ENCODE assay signal across 11 mouse cellular contexts in the genomic region with DNA sequence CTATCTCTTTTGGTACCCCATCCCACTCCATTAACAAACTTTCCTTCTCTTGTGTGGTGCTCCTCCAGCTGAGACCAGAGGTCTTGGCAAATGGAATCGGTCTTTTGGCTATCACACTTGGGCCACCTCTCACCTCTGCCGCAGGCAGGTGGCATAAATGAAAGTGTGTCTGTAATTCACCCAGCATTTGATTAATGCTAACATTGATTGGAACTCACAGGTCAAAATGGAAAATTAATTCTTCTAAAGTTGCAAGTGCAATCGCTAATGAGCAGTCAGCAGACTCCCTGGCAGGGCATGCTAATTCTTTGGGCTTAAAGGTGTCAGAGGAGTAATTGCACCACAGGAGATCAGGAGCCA. TPM values are rescaled to one million over a fixed set of nuclear protein-coding genes. Genes with fewer than 3 reads are reported as not detected.
A peak's percentile ranks its signal among the peaks of the same experiment; 100 is the strongest.
DNase-seq lines count a peak whose midpoint lies in the region; ATAC-seq and TF ChIP-seq lines count a peak whose summit lies in the region.
"Had no signal": no experiment of that assay in that cellular context is flagged by ENCODE, and none has a peak within 500 bp of the region (broad histone marks: within the 10 kb centered on the region; RNA-seq: fewer than 3 reads in every experiment).

No protein-coding gene starts in this region.

- H3K4me2 ChIP-seq in hindbrain, embryonic 12.5 days (replicated peaks), result peak overlapping the region; percentile 14; the same call in 1 of the 2 replicates
- H3K4me2 ChIP-seq in hindbrain, embryonic 11.5 days (replicated peaks; ENCODE audit: low read depth, low read length), result no peak overlapping the region
- peak overlapping the region; percentile 42 for H3K4me2 ChIP-seq in neural tube, embryonic 12.5 days (replicated peaks)
- H3K4me2 ChIP-seq in intestine, embryonic 16.5 days (ENCODE audit: low read depth, low read length), result peak overlapping the region; percentile 44
- H3K4me2 ChIP-seq in stomach, postnatal 0 days (replicated peaks; ENCODE audit: low read depth), result peak overlapping the region; percentile 52

- H3K9me3 ChIP-seq in hindbrain, embryonic 12.5 days (replicated peaks), result no peaks in the 10 kb centered on the region
- no peaks in the 10 kb centered on the region for H3K9me3 ChIP-seq in hindbrain, embryonic 11.5 days (ENCODE audit: control insufficient read depth, low read length)
- no peaks in the 10 kb centered on the region for H3K9me3 ChIP-seq in neural tube, embryonic 12.5 days
- no peaks in the 10 kb centered on the region for H3K9me3 ChIP-seq in intestine, embryonic 16.5 days (ENCODE audit: control insufficient read depth, low read length)
- H3K9me3 ChIP-seq in stomach, postnatal 0 days (ENCODE audit: control insufficient read depth, low read length), result no peaks in the 10 kb centered on the region

- 66% methylated on average over 3 of the region's 3 CpGs for WGBS in hindbrain, embryonic 12.5 days
- 65% methylated on average over 3 of the region's 3 CpGs for WGBS in hindbrain, embryonic 11.5 days
- WGBS in neural tube, embryonic 12.5 days, result 61% methylated on average over 3 of the region's 3 CpGs
- 54% methylated on average over 3 of the region's 3 CpGs for WGBS in intestine, embryonic 16.5 days
- 48% methylated on average over 3 of the region's 3 CpGs for WGBS in stomach, postnatal 0 days
- WGBS in cerebellum, adult 2 months, result 71% methylated on average over 3 of the region's 3 CpGs

- 0 out of 2 replicates have a peak, but pooled peaks cover 8% of the 10 kb centered on the region for H3K4me1 ChIP-seq in hindbrain, embryonic 12.5 days
- H3K4me1 ChIP-seq in hindbrain, embryonic 11.5 days (replicated peaks; ENCODE audit: control insufficient read depth, insufficient read depth, low read length), result no peaks in the 10 kb centered on the region
- H3K4me1 ChIP-seq in neural tube, embryonic 12.5 days, result no peaks in the 10 kb centered on the region
- no peaks in the 10 kb centered on the region for H3K4me1 ChIP-seq in intestine, embryonic 16.5 days (ENCODE audit: control insufficient read depth, insufficient read depth, low read length)
- H3K4me1 ChIP-seq in stomach, postnatal 0 days (replicated peaks; ENCODE audit: control insufficient read depth, insufficient read depth), result no peaks in the 10 kb centered on the region
- no peaks in the 10 kb centered on the region for H3K4me1 ChIP-seq in cerebellum, adult 2 months (ENCODE audit: control insufficient read depth, insufficient read depth, low read length)

- no peak overlapping the region for H3K4me3 ChIP-seq in hindbrain, embryonic 12.5 days
- no peak overlapping the region for H3K4me3 ChIP-seq in hindbrain, embryonic 11.5 days (ENCODE audit: low read depth, low read length)
- H3K4me3 ChIP-seq in neural tube, embryonic 12.5 days, result no peak overlapping the region
- peak overlapping the region; percentile 35; the same call in 1 of the 2 replicates for H3K4me3 ChIP-seq in intestine, embryonic 16.5 days (ENCODE audit: low read length)
- no peak overlapping the region for H3K4me3 ChIP-seq in stomach, postnatal 0 days (ENCODE audit: low read depth, low read length)
- no peak overlapping the region for H3K4me3 ChIP-seq in cerebellum, adult 2 months (replicated peaks; ENCODE audit: insufficient read depth, low read depth, low read length)

- H3K27me3 ChIP-seq in hindbrain, embryonic 12.5 days, result no peaks in the 10 kb centered on the region
- no peaks in the 10 kb centered on the region for H3K27me3 ChIP-seq in hindbrain, embryonic 11.5 days (ENCODE audit: control insufficient read depth, insufficient read depth, low read length)
- H3K27me3 ChIP-seq in neural tube, embryonic 12.5 days (replicated peaks), result 0 out of 2 replicates have a peak, but pooled peaks cover 3% of the 10 kb centered on the region
- no peaks in the 10 kb centered on the region for H3K27me3 ChIP-seq in intestine, embryonic 16.5 days (replicated peaks; ENCODE audit: control insufficient read depth, insufficient read depth, low read length)
- no peaks in the 10 kb centered on the region for H3K27me3 ChIP-seq in stomach, postnatal 0 days (ENCODE audit: control insufficient read depth, insufficient read depth, low read length)
- H3K27me3 ChIP-seq in cerebellum, adult 2 months (ENCODE audit: control insufficient read depth, insufficient read depth, low read length), result no peaks in the 10 kb centered on the region

- no peak for TF ChIP-seq CTCF in stomach, postnatal 0 days (IDR thresholded peaks at IDR 0.05; ENCODE audit: low read depth)
- TF ChIP-seq CTCF in cerebellum, adult 2 months (IDR thresholded peaks at IDR 0.05; ENCODE audit: borderline replicate concordance, insufficient read depth, low read depth, low read length), result no peak

- no peak for TF ChIP-seq EP300 in stomach, postnatal 0 days (optimal IDR thresholded peaks at IDR 0.05)

- no peak overlapping the region for H3K27ac ChIP-seq in hindbrain, embryonic 12.5 days
- no peak overlapping the region for H3K27ac ChIP-seq in hindbrain, embryonic 11.5 days (ENCODE audit: low read depth, low read length)
- no peak overlapping the region for H3K27ac ChIP-seq in neural tube, embryonic 12.5 days
- H3K27ac ChIP-seq in intestine, embryonic 16.5 days (ENCODE audit: low read length), result no peak overlapping the region
- no peak overlapping the region for H3K27ac ChIP-seq in stomach, postnatal 0 days (replicated peaks)
- H3K27ac ChIP-seq in cerebellum, adult 2 months (ENCODE audit: insufficient read depth, low read length), result no peak overlapping the region

- TF ChIP-seq POLR2A in cerebellum, adult 2 months (IDR thresholded peaks at IDR 0.05; ENCODE audit: borderline replicate concordance, insufficient read depth, low read length), result no peak

- no peak for ATAC-seq in hindbrain, embryonic 12.5 days (ENCODE audit: low FRiP score)
- no peak for ATAC-seq in hindbrain, embryonic 11.5 days (ENCODE audit: low FRiP score)
- no peak for ATAC-seq in neural tube, embryonic 12.5 days (ENCODE audit: low FRiP score, low read depth)
- no peak for ATAC-seq in intestine, embryonic 16.5 days
- no peak for ATAC-seq in stomach, postnatal 0 days (ENCODE audit: low FRiP score, low TSS enrichment)
- no peak for ATAC-seq in megakaryocyte-erythroid progenitor cell, adult 5-6 weeks (replicated peaks; ENCODE audit: low FRiP score, low TSS enrichment, poor library complexity, severe bottlenecking)

- no peak overlapping the region for H3K9ac ChIP-seq in hindbrain, embryonic 12.5 days
- H3K9ac ChIP-seq in hindbrain, embryonic 11.5 days (ENCODE audit: low read depth, low read length), result no peak overlapping the region
- H3K9ac ChIP-seq in neural tube, embryonic 12.5 days, result no peak overlapping the region
- H3K9ac ChIP-seq in intestine, embryonic 16.5 days (ENCODE audit: low read depth, low read length), result 0 out of 2 replicates have a peak overlapping the region, but pooled peaks have one; percentile 42
- H3K9ac ChIP-seq in stomach, postnatal 0 days (ENCODE audit: low read length), result no peak overlapping the region

- no peaks in the 10 kb centered on the region for H3K36me3 ChIP-seq in hindbrain, embryonic 12.5 days
- H3K36me3 ChIP-seq in hindbrain, embryonic 11.5 days (ENCODE audit: control insufficient read depth, insufficient read depth, low read length), result no peaks in the 10 kb centered on the region
- H3K36me3 ChIP-seq in neural tube, embryonic 12.5 days, result no peaks in the 10 kb centered on the region
- H3K36me3 ChIP-seq in intestine, embryonic 16.5 days (ENCODE audit: control insufficient read depth, insufficient read depth, low read length), result no peaks in the 10 kb centered on the region
- no peaks in the 10 kb centered on the region for H3K36me3 ChIP-seq in stomach, postnatal 0 days (ENCODE audit: control insufficient read depth, insufficient read depth, low read length)

- no peak for DNase-seq in hindbrain, embryonic 11.5 days (ENCODE audit: low spot score)
- DNase-seq in neural tube, embryonic 10.5 days (ENCODE audit: extremely low spot score, low spot score), result no peak
- DNase-seq in stomach, postnatal 0 days (ENCODE audit: low spot score), result no peak
- DNase-seq in cerebellum, adult 2 months, result no peak

RNA-seq across cellular contexts. Expression of gene Gm17542, which starts 3.2 kb away (rescaled TPM):
- polyA plus RNA-seq in hindbrain, embryonic 12.5 days (2016; fragmentation: Nextera tagmentation; extraction: Ambion mirVana), result not detected in 2 replicates
- not detected in 2 replicates for polyA plus RNA-seq in hindbrain, embryonic 11.5 days (2014; fragmentation: Nextera tagmentation; extraction: Ambion mirVana)
- polyA plus RNA-seq in neural tube, embryonic 12.5 days (2016; fragmentation: Nextera tagmentation; extraction: Ambion mirVana), result not detected in 2 replicates
- polyA plus RNA-seq in intestine, embryonic 16.5 days (2015; fragmentation: Nextera tagmentation; extraction: Ambion mirVana), result not detected in 2 replicates
- polyA plus RNA-seq in stomach, postnatal 0 days (2015; fragmentation: Nextera tagmentation; extraction: Ambion mirVana), result not detected in 2 replicates
- total RNA-seq in megakaryocyte-erythroid progenitor cell, adult 5-6 weeks (2014; fragmentation: Nextera tagmentation), result not detected in 2 replicates
- not detected in 2 replicates for total RNA-seq in megakaryocyte-erythroid progenitor cell, adult 5-6 weeks (2017)
- not detected in 2 replicates for polyA plus RNA-seq in cerebellum, adult 2 months (2012; rRNA removed)
- total RNA-seq: adrenal gland, adult 18-20 months; liver, adult 2 months had no signal
- polyA plus RNA-seq: liver, adult 2 months; neural tube, embryonic 11.5 days had no signal

RNA-seq across cellular contexts. Expression of gene Edar, which starts 39.3 kb away (rescaled TPM):
- 0.07 and 0.32 TPM in 2 replicates for polyA plus RNA-seq in hindbrain, embryonic 12.5 days (2016; fragmentation: Nextera tagmentation; extraction: Ambion mirVana)
- 0.11 and 0.19 TPM in 2 replicates for polyA plus RNA-seq in hindbrain, embryonic 11.5 days (2014; fragmentation: Nextera tagmentation; extraction: Ambion mirVana)
- 0.15 TPM in 1 of 2 replicates, not detected in the other for polyA plus RNA-seq in neural tube, embryonic 12.5 days (2016; fragmentation: Nextera tagmentation; extraction: Ambion mirVana)
- 0.36 and 0.39 TPM in 2 replicates for polyA plus RNA-seq in intestine, embryonic 16.5 days (2015; fragmentation: Nextera tagmentation; extraction: Ambion mirVana)
- 0.64 and 0.73 TPM in 2 replicates for polyA plus RNA-seq in stomach, postnatal 0 days (2015; fragmentation: Nextera tagmentation; extraction: Ambion mirVana)
- total RNA-seq in megakaryocyte-erythroid progenitor cell, adult 5-6 weeks (2014; fragmentation: Nextera tagmentation), result not detected in 2 replicates
- not detected in 2 replicates for total RNA-seq in megakaryocyte-erythroid progenitor cell, adult 5-6 weeks (2017)
- 0.08 and 0.13 TPM in 2 replicates for polyA plus RNA-seq in cerebellum, adult 2 months (2012; rRNA removed)
